Mouse (Mus musculus) inflammation-experienced regulatory T-cells, adult 16 weeks (primary cell): Measurements from ENCODE around the gene Gm8122. TPM values are rescaled to one million over a fixed set of nuclear protein-coding genes. Genes with fewer than 3 reads are reported as not detected.

Experiments
- polyA plus RNA-seq: library from polyadenylated mRNA; unstranded; fragments of 100-300 nt; shearing (Covaris generic); gene quantifications from one replicate; pipeline ENCODE4 v1.2.1, GENCODE M21; 2017

Gm8122 gene
- not detected for polyA plus RNA-seq

DNA sequence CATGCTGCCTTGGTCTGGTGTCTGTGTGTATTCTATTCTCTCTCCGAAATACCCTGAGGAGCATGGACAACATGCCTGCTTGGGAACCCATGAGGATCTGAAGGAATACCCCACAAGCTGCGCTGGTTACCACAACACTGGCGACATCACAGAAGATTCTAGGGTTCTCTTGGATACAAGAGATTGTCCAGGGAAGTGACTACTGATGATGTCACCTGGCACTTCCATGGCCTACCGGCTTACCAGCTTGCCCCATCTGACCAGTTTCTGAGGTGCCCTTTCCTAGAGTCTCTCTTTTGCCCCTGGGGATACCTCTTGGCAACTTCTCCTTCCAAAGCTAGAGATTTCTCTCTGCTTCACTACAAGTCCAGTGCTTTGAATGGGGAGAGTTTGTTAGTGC lies at the start of gene Gm8122:
TSS of gene Gm8122 (minus strand) at position 101 of the 400 bp plus-strand sequence.

DNA sequence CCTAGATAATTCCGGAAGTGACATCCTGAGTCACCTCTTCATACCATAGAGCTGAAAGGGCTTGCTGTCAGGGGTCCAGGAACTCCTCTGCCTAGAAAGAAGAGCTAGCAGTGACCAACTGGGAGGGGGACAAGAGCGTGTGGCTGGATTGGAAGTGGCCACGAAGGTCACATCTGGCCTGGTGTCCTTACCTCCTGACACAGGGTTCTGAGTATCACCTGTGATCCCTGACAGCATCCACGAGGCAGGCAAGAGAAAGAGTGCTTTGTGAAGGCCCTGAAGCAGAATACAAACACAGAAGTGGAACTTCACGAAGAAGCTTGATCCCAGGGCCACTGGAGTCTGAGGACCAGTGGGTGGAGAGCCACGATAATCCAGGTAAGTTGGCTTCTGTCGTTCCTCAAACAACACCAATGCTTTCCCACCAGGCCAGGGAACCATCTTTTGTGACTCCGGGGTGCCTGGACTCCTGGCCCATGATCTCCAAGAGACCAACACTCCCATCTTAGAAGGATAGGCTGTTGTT lies 39.9 kb upstream of the Gm8122 start, which contains the start of gene Gm9732:
TSS of gene Gm9732 (plus strand) at position 51 of the 526 bp plus-strand sequence.

DNA sequence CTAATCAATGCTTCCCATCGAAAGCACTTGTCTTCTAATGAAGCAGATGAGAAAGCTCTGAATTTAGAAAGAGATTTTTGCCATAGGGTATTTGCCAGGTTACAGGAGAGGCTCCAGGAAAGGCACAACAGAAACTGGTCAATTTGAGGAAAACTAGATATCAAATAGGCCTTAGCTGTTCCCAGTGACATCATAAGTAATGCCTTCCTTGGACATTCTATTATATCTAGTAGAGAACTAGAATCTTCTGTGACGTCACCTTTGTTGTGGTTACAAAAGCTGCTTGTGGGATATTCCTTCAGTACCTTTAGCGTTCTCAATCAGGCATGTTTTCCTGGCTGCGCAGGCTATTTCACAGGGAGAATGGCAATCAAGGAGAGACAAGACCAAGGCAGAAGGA lies 23.2 kb upstream of the Gm8122 start, which contains the start of gene Gm8126:
TSS of gene Gm8126 (plus strand) at position 301 of the 400 bp plus-strand sequence.

Other genes starting within 250 kb of the Gm8122 start
- not detected for gene Gm8082, start 241.7 kb downstream of the Gm8122 start, polyA plus RNA-seq
- not detected for gene Gm10376, start 219.7 kb downstream of the Gm8122 start, polyA plus RNA-seq
- not detected for gene Gm8094, start 158.7 kb downstream of the Gm8122 start, polyA plus RNA-seq
- gene Gm8104, start 134.7 kb downstream of the Gm8122 start, polyA plus RNA-seq, result not detected
- not detected for gene Gm7233, start 55.4 kb downstream of the Gm8122 start, polyA plus RNA-seq
- gene Gm8126, start 23.3 kb upstream of the Gm8122 start, polyA plus RNA-seq, result not detected
- not detected for gene Gm9732, start 39.7 kb upstream of the Gm8122 start, polyA plus RNA-seq
- not detected for gene Gm8127, start 58.5 kb upstream of the Gm8122 start, polyA plus RNA-seq
- gene 1700001F09Rik, start 112.5 kb upstream of the Gm8122 start, polyA plus RNA-seq, result not detected
- gene Gm8138, start 181.0 kb upstream of the Gm8122 start, polyA plus RNA-seq, result not detected